Mouse (Mus musculus) mouse embryonic stem cell (cell line): ENCODE results near the gene Cep83.

Experiments used
- in situ Hi-C, 2 experiments: fragments of 300-500 bp; cut with MboI; formaldehyde crosslinking; loops; 1 replicate in 1 of 2; 3 replicates in 1 of 2; pipeline ENCODE4 v1.14.3; 2019 to 2020; ENCODE audit warnings: low sequenced_read_pairs in 2 of 2, low pct_unique_long_range_greater_than_20kb in 1 of 2, mixed read lengths in 1 of 2; ENCODE audit not compliant: unreplicated experiment in 1 of 2

Gene Cep83

DNA sequence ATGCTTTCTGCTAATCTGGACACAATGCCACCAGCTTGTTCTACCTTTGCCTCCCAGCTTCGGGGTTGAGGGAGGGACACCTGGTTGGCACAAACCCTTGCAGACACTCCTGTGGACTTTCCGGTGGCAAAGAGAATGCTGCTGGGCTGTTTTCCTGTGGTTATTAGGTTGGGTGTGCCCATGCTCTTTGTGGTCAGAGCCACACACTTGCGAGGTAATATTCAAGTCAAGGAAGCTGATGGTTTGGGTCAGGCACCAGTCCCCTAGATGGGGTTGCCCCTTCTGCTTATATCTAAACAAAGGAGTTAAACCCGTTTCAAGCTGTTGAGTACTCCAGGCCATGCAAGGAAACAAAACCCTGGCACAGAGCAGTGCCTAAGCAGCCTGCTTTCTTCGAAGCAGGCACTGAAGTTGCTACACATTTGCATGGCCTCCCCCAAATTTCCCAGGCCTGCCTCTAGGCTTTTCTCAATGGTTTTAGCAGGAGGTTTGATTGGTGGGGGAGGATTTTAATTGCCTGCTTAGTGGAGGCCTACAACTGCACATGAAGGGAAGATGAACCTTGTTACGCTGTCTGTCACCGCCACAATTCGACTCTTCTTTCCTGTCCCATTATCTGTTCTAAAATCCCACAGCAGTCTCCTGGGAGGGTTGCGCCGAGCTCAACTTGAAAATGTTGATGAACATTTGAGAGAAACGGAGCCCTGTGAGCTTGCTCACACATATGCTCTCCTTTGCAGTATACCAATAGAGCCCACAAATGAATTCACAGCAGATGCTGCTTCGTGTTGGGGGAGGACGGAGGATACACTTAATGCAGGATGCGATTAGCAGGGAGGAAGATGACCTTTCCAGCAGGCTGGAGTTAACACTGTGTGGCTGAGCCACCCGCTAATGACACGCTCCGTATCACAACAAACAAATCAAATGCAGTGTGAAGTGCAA is 123.7 kb downstream of the Cep83 start:
- in situ Hi-C loops, result no loop called here

DNA sequence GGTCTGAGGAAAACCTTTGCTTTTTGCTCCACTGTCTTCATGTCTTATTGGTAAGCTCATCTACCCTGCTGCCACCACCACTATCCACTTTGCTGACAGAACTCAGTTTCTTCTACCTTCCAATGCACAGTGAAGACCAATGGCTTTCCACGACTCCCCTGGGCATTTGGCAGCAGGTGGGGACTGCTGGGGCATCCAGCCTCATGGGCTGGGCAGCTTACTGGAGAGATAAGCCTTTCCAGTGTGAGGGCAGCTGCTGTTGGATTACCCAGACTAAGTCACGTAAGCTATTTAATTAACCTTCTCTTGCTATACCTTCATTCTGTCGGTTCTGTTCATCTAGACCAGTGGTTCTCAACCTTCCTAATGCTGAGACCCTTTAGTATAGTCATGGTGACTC is 129.7 kb downstream of the Cep83 start:
- in situ Hi-C loops, result no loop called here

DNA sequence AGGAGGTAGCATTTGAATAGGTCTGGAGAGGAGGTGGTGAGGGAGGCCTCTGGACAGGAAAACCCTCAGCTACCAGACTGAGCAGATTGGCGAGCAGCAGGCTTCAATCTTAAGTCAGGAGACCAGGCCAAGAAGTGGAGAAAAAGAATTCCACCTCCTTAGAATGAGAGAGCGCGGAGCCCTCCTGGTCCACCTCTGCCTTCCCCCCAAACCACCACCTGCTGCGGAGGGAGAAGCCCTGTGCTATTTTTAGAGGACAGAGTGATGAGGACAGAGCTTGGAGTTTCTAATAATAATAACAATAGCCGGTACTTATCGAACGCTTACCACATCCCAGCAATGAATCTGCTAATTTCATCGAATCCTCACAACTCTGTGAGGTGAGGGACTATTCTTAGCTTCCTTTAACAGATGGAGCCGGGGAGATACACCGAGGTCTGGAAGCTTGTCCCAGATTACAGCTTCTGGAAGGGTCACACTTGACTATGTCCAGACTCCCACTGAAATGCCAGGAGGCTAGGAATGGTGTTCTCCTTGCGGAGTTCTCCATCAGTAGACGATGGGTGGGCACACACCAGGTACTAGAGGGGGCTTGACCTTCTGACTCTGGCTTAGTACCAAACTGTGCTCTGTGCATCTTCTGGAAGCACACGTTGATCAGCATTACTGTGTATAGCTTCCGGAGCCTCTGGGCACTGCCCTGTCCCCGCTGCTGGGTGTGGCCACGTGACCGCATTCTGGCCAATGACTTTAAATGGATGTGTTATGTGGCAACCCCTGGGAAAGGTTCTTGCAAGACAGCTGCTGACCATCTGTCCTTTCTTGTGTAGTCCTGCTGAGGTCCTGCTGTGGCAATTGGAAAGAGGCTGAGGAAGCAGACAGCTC is 130.6 kb downstream of the Cep83 start:
- in situ Hi-C loops, result no loop called here

DNA sequence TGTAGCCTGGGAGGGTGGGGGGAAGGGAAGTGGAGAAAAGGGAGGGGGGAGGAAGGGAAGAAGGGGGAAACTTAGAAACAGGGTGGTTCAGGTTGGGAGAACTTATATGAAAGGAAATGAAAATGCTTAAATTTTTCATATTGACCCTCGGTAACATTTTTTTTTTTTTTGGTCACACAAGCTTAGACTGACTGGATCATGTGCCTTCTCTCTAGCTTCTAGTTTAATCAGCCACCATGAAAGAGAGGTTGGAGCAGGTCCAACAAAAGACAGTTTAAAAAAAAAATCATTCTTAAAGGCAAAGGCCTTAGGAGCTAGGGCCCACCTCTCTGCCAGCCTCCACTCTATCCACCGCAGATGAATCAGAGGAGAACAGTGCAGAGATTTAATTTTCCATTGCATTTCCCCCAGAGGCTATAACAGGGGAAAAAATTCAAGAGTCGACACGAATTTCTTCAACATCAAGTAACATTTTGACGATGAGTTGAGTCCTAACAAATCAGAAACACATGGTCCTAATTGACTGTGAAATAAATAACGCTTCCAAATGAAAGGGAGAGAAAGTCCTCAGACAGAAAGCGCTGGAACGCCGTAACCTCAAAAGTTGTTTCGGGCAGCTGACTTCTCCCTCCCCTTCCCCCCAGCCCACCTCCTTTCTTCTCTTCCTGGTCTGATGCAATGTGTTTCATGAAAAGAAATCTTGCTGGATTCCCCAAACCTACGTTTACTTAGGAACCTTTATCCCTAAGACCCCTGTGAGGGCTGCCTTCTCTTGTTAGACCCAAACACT is 135.7 kb downstream of the Cep83 start:
- in situ Hi-C loops, result no loop called here

DNA sequence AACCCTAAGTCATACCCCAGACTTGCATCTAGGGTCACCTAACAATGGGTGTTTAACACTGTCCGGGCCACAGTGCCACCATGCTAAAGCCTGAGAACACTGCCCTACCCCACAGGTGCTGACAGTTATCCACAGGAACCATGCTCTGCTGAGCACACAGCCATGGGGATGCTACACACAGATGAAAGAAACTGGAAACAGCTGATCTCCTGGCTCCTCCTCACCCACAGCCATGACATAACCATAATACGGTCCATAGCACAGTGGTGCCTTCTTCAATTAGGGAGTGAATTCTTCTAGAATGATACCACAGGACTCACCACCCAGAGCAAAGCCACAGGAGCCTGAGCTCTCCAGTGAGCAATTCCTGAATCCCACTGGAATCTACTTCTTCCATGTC is 137.5 kb downstream of the Cep83 start:
- in situ Hi-C loops, result no loop called here

DNA sequence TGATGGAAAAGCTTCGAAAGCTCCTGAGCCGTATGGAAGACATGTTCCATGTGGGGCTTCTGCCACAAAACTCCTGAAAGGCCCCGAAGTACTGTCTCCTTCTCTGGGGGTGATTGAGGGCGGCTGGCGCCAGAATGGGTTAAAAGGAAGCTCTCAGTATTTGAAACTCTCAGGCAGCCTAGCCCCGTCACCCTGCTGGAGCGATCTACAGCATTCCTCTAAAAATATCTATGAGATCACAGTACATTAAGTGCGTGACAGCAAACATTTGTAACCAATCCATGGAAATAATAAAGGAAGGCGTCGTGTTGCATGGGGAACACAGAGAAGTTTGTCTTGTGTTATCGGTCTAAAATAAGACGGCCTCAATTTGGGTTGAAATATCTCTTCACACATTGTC is 138.0 kb downstream of the Cep83 start:
- in situ Hi-C loops, result no loop called here

DNA sequence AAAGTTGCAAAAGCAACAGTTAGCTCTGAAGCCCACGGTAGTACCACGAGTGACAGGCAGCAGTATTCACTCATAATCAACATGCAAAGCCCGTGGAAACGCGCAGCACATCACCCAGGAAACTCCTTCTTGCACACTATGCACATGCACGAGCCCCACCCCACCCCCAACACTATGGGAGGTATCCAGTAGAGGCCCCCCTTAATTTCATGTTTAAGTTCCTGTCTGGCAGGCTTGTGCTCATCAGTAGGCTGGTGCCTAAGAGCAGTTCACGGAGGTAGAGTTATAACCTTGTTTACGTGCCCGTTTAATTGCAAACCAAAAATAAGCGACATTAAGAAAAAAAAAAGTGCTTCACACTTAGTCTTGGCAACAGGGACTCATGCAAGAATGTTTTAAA is 138.9 kb downstream of the Cep83 start:
- in situ Hi-C loops, result no loop called here

DNA sequence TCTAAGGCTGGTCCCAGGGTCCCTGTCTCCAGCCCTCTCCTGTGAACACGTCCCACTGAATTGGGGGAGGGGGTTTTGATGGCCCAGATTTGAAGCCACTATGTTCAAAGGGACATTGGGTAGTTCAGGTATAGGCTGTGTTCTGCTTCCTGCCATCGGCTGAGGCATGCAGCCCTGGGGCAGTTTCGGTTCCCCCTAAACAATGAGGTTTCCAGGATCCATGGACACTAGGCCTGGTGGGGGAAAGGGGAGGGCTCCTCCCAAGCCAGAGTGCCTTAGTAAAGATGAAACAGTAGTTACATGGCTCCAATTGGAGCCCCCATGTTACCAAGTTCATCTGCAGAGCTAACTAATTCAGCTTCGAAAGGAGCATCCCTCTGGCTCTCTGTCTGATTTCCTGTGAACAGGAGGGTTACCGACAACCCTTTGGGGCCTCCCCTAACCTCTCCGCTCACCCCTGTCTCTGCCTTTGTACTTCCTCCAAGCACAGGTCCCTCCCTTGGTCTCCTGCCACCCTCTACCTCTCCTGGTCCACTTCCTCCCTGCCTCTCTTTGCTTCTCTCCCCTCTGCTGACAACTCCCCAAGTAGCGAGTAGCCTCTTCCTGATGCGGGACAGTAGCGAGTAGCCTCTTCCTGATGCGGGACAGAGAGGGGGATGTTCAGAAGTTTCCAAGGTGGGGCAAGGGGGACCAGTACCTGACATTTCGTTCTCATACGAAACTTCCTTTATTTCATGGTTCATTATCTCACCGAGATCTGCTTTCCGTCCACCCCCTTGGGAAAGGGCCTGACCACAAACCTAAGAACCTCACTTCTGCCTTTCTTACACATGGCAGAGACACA is 139.7 kb downstream of the Cep83 start:
- in situ Hi-C loops, result no loop called here

DNA sequence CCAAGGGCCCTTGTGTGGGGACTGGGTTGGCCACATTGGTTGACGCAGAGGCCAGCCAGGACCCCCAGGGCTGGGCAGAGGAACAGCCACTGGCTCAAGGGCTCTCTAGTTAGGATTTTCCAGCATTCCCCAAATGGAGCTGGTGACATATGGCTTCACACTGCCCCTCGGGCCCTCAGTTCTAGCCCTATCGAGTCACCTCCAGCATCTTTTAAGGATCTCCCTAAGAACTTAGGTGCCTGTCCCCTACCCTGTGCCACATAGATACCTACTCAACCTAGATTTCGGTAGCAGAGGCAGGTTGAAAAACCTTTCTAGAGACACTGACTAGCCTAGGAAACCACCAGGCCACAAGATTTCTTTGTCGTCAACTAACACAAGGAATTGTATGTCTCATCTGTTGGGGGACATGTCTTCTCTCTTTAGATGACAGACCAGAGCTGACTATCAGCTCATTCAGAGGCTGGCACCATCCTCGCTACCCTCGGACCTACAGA is 140.3 kb downstream of the Cep83 start:
- in situ Hi-C loops, result no loop called here

DNA sequence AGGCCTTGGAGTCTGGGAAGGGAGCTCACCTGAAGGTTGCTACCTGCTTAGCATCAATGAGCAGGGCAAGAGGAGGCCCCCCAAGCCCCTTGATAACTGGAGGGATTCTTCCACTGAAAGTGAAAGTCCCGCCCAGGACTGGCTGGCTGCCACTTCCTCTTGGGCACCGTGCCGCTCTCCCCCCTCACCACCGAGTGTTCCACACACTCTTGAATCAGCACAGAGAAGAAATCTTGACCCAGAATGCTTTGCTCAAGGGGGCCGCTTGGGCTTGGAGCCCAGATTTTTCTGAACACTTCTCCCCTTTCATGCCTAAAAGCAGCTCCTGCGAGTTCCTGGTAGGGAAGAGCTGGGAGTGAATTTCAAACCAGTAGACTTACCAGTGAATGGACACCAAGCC is 141.0 kb downstream of the Cep83 start:
- in situ Hi-C loops, result no loop called here

DNA sequence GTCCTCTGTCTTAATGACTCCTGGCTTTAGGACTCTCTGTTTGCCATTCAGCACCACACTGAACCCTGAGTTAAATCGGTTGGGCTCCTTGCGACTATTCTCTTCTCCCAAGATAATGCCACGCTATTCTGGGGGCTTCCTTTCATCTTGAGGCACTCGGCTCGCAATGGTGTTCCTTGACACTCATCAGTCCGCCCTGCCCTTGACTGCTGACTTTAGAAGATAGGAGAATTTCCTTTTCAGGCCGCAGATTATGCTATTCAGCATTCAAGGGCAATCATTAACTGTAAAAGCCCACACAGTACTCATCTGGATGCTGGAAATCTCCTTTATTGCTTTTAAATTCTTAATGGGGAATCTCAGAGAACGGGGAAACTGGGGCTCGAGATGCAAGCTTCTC is 147.4 kb downstream of the Cep83 start:
- in situ Hi-C loops, result no loop called here
